Mouse (Mus musculus) CD4-positive, CD25-positive, alpha-beta regulatory T cell, adult 2 months (primary cell): ENCODE results near the gene Tubb1.

ENCODE experiments used
- DNase-seq: peaks from one replicate; pipeline ENCODE4 v3.0.0-alpha.2; 2012; ENCODE audit warnings: low read depth, low spot score

Gene Tubb1

GRCm38 (mm10) chr2:174502321-174502720 is 51.8 kb downstream of the Tubb1 start:
- no peak for DNase-seq

- DNase-seq, result no peak
These were observed 52.5 kb downstream of the Tubb1 start for GRCm38 (mm10) chr2:174502831-174503460.
